Mouse (Mus musculus) lung, embryonic 15.5 days (tissue): Measurements from ENCODE around the gene Ube2c. TPM values are rescaled to one million over a fixed set of nuclear protein-coding genes. Genes with fewer than 3 reads are reported as not detected.

Experiments used
- ATAC-seq: fragments of 200-750 bp; cut with Nextera tagmentation; 2 replicates; pipeline ENCODE4 v1.8.0; 2017; ENCODE audit warnings: moderate number of reproducible peaks, borderline replicate concordance; ENCODE audit not compliant: low FRiP score, low TSS enrichment; ENCODE audit errors: extremely low read depth
- H3K27ac ChIP-seq: fragments of 300-500 bp; sonication (generic); 2 replicates; pipeline ENCODE4 v1.5.1; 2015; ENCODE audit warnings: moderate library complexity, mild to moderate bottlenecking, inconsistent platforms
- H3K27me3 ChIP-seq: fragments of 300-500 bp; sonication (generic); 2 replicates; pipeline ENCODE4 v1.6.1; 2015; ENCODE audit warnings: inconsistent platforms
- H3K36me3 ChIP-seq: fragments of 300-500 bp; sonication (generic); 2 replicates; pipeline ENCODE4 v1.6.1; 2015; ENCODE audit warnings: inconsistent platforms
- H3K4me1 ChIP-seq: fragments of 300-500 bp; sonication (generic); 2 replicates; pipeline ENCODE4 v1.6.1; 2015; ENCODE audit warnings: inconsistent platforms
- H3K4me2 ChIP-seq: fragments of 300-500 bp; sonication (generic); 2 replicates; pipeline ENCODE4 v1.6.1; 2015; ENCODE audit warnings: inconsistent platforms, mild to moderate bottlenecking, moderate library complexity
- H3K4me3 ChIP-seq: fragments of 300-500 bp; sonication (generic); 2 replicates; pipeline ENCODE4 v1.5.1; 2015; ENCODE audit warnings: mild to moderate bottlenecking, inconsistent platforms
- H3K9ac ChIP-seq: fragments of 300-500 bp; sonication (generic); 2 replicates; pipeline ENCODE4 v1.6.1; 2015; ENCODE audit warnings: inconsistent platforms
- H3K9me3 ChIP-seq: fragments of 300-500 bp; sonication (generic); 2 replicates; pipeline ENCODE4 v1.6.1; 2016; ENCODE audit warnings: inconsistent platforms
- WGBS: fragments of 180-500 bp; shearing (Covaris S2); methylation state at CpG from one replicate; pipeline ENCODE4 v1.1.7; 2015; 5-methylcytosine and 5-hydroxymethylcytosine counted together
- polyA plus RNA-seq: library from polyadenylated mRNA; unstranded; fragments of >200 nt; fragmentation: Nextera tagmentation; extraction: Ambion mirVana; gene quantifications from 2 replicates; pipeline ENCODE4 v1.2.1, GENCODE M21; 2015

The Ube2c gene
- polyA plus RNA-seq, 1 experiment from 2014 or later: 590 TPM

- Histone ChIP-seq H3K27me3 (no peaks in the 10 kb centered on the region), H3K4me2 (no peak overlapping the region), H3K4me1 (peaks cover 26% of the 10 kb centered on the region), H3K9me3 (no peaks in the 10 kb centered on the region), H3K9ac (no peak overlapping the region), H3K4me3 (no peak overlapping the region), H3K27ac (0 out of 2 replicates have a peak overlapping the region, but pooled peaks have one; percentile 0), H3K36me3 (peaks cover 65% of the 10 kb centered on the region)
- WGBS: 90% methylated on average over 15 of the region's 15 CpGs
- ATAC-seq: no peak
Measured at GRCm38 (mm10) chr2:164767812-164768540, 1.7 kb upstream of the Ube2c start.

GRCm38 (mm10) chr2:164770279-164770678 is 581 bp downstream of the Ube2c start:
- Histone ChIP-seq H3K4me1 (peaks cover 29% of the 10 kb centered on the region), H3K4me2 (peak overlapping the region; percentile 79), H3K9ac (peak overlapping the region; percentile 85), H3K27me3 (no peaks in the 10 kb centered on the region), H3K9me3 (no peaks in the 10 kb centered on the region), H3K4me3 (peak overlapping the region; percentile 88), H3K27ac (peak overlapping the region; percentile 69), H3K36me3 (peaks cover 53% of the 10 kb centered on the region)
- ATAC-seq: no peak
- WGBS: 2% methylated on average over 15 of the region's 15 CpGs

- ATAC-seq: no peak
- Histone ChIP-seq H3K9ac (peak overlapping the region; percentile 85), H3K4me2 (peak overlapping the region; percentile 79), H3K27me3 (no peaks in the 10 kb centered on the region), H3K9me3 (no peaks in the 10 kb centered on the region), H3K4me1 (peaks cover 29% of the 10 kb centered on the region), H3K36me3 (peaks cover 44% of the 10 kb centered on the region), H3K27ac (no peak overlapping the region), H3K4me3 (peak overlapping the region; percentile 88)
- WGBS: 58% methylated on average over 8 of the region's 8 CpGs
Measured at GRCm38 (mm10) chr2:164771123-164771522, 1.4 kb downstream of the Ube2c start.

- H3K27ac ChIP-seq: 0 out of 2 replicates have a peak overlapping the region, but pooled peaks have one; percentile 15
- H3K4me2 ChIP-seq: no peak overlapping the region
- no peak overlapping the region for H3K4me3 ChIP-seq
- H3K36me3 ChIP-seq: peaks cover 22% of the 10 kb centered on the region
- no peaks in the 10 kb centered on the region for H3K27me3 ChIP-seq
- no peaks in the 10 kb centered on the region for H3K9me3 ChIP-seq
- H3K4me1 ChIP-seq: peaks cover 29% of the 10 kb centered on the region
- no peak overlapping the region for H3K9ac ChIP-seq
- 72% methylated on average over 14 of the region's 14 CpGs for WGBS
- no peak for ATAC-seq
Measured at GRCm38 (mm10) chr2:164773229-164773988, 3.7 kb downstream of the Ube2c start.

- peaks cover 29% of the 10 kb centered on the region for H3K4me1 ChIP-seq
- no peaks in the 10 kb centered on the region for H3K9me3 ChIP-seq
- H3K27ac ChIP-seq: no peak overlapping the region
- peaks cover 22% of the 10 kb centered on the region for H3K36me3 ChIP-seq
- no peak overlapping the region for H3K4me2 ChIP-seq
- no peaks in the 10 kb centered on the region for H3K27me3 ChIP-seq
- no peak for ATAC-seq
- H3K4me3 ChIP-seq: no peak overlapping the region
- WGBS: 77% methylated on average over 5 of the region's 5 CpGs
- no peak overlapping the region for H3K9ac ChIP-seq
Measured at GRCm38 (mm10) chr2:164773989-164774364, 4.3 kb downstream of the Ube2c start.

- Histone ChIP-seq H3K4me2 (no peak overlapping the region), H3K4me3 (no peak overlapping the region), H3K4me1 (peaks cover 20% of the 10 kb centered on the region), H3K27me3 (no peaks in the 10 kb centered on the region), H3K36me3 (peaks cover 21% of the 10 kb centered on the region), H3K9me3 (no peaks in the 10 kb centered on the region), H3K9ac (no peak overlapping the region), H3K27ac (no peak overlapping the region)
- ATAC-seq: no peak
- WGBS: 72% methylated on average over 6 of the region's 6 CpGs
Measured at GRCm38 (mm10) chr2:164776130-164776529, 6.4 kb downstream of the Ube2c start.

- Histone ChIP-seq H3K27me3 (no peaks in the 10 kb centered on the region), H3K4me1 (peaks cover 13% of the 10 kb centered on the region), H3K4me2 (no peak overlapping the region), H3K9me3 (no peaks in the 10 kb centered on the region), H3K36me3 (peaks cover 16% of the 10 kb centered on the region), H3K9ac (no peak overlapping the region), H3K27ac (no peak overlapping the region), H3K4me3 (no peak overlapping the region)
- 56% methylated on average over 17 of the region's 17 CpGs for WGBS
- no peak for ATAC-seq
Measured at GRCm38 (mm10) chr2:164776801-164777200, 7.1 kb downstream of the Ube2c start.

- Histone ChIP-seq H3K4me2 (no peak overlapping the region), H3K27me3 (no peaks in the 10 kb centered on the region), H3K4me3 (no peak overlapping the region), H3K4me1 (peaks cover 7% of the 10 kb centered on the region; the same call in 1 of the 2 replicates), H3K36me3 (peaks cover 10% of the 10 kb centered on the region), H3K27ac (no peak overlapping the region), H3K9me3 (no peaks in the 10 kb centered on the region), H3K9ac (no peak overlapping the region)
- ATAC-seq: no peak
- 75% methylated on average over 30 of the region's 30 CpGs for WGBS
Measured at GRCm38 (mm10) chr2:164777246-164778014, 7.7 kb downstream of the Ube2c start.

GRCm38 (mm10) chr2:164778015-164778287 is 8.3 kb downstream of the Ube2c start:
- Histone ChIP-seq H3K27me3 (no peaks in the 10 kb centered on the region), H3K9ac (no peak overlapping the region), H3K4me3 (no peak overlapping the region), H3K4me1 (peaks cover 3% of the 10 kb centered on the region; the same call in 1 of the 2 replicates), H3K9me3 (no peaks in the 10 kb centered on the region), H3K4me2 (no peak overlapping the region), H3K36me3 (peaks cover 5% of the 10 kb centered on the region), H3K27ac (no peak overlapping the region)
- ATAC-seq: no peak
- WGBS: 93% methylated on average over 11 of the region's 11 CpGs

- Histone ChIP-seq H3K9me3 (no peaks in the 10 kb centered on the region), H3K4me3 (no peak overlapping the region), H3K4me2 (no peak overlapping the region), H3K36me3 (no peaks in the 10 kb centered on the region), H3K27me3 (no peaks in the 10 kb centered on the region), H3K4me1 (no peaks in the 10 kb centered on the region), H3K9ac (no peak overlapping the region), H3K27ac (no peak overlapping the region)
- 66% methylated on average over 7 of the region's 7 CpGs for WGBS
- no peak for ATAC-seq
Measured at GRCm38 (mm10) chr2:164778809-164779208, 9.1 kb downstream of the Ube2c start.

- no peak for ATAC-seq
- H3K36me3 ChIP-seq: no peaks in the 10 kb centered on the region
- no peak within 1 kb of the TSS for H3K9ac ChIP-seq
- H3K4me1 ChIP-seq: no peaks in the 10 kb centered on the region
- H3K9me3 ChIP-seq: no peaks in the 10 kb centered on the region
- no peak within 1 kb of the TSS for H3K4me2 ChIP-seq
- H3K27me3 ChIP-seq: no peaks in the 10 kb centered on the region
- no peak within 1 kb of the TSS for H3K27ac ChIP-seq
- WGBS: 67% methylated on average over 8 of the region's 8 CpGs
- H3K4me3 ChIP-seq: no peak within 1 kb of the TSS
Measured at GRCm38 (mm10) chr2:164779481-164780086, 9.9 kb downstream of the Ube2c start, which contains the start of gene Tnnc2. Tnnc2 (minus strand) TSS chr2:164779967.
